Mouse (Mus musculus) G1E-ER4 (cell line): Measurements from ENCODE around the gene Srp68. TPM values are rescaled to one million over a fixed set of nuclear protein-coding genes. Genes with fewer than 3 reads are reported as not detected.

Source experiments
- GATA1 ChIP-seq: IDR thresholded peaks from one replicate; pipeline ENCODE4 v1.8.0; 2012; ENCODE audit warnings: low read length, inconsistent platforms
- polyA plus RNA-seq: library from polyadenylated mRNA; stranded (reverse); fragments of >175 nt; gene quantifications from 2 replicates; pipeline ENCODE4 v1.2.3, GENCODE M21; 2012

The Srp68 gene
- polyA plus RNA-seq, 1 experiment: 70.9 TPM

- no peak for TF ChIP-seq GATA1
Observed at GRCm38 (mm10) chr11:116232427-116232826, 41.6 kb downstream of the Srp68 start.

- TF ChIP-seq GATA1: no peak
Observed at GRCm38 (mm10) chr11:116228699-116229098, 45.3 kb downstream of the Srp68 start.

GRCm38 (mm10) chr11:116226414-116226813 is 47.6 kb downstream of the Srp68 start:
- no peak for TF ChIP-seq GATA1

GRCm38 (mm10) chr11:116222740-116223059 is 51.3 kb downstream of the Srp68 start:
- TF ChIP-seq GATA1: no peak

- TF ChIP-seq GATA1: no peak
Observed at GRCm38 (mm10) chr11:116221931-116222739, 51.9 kb downstream of the Srp68 start.

- no peak for TF ChIP-seq GATA1
Observed at GRCm38 (mm10) chr11:116219885-116220284, 54.1 kb downstream of the Srp68 start.

GRCm38 (mm10) chr11:116218737-116219400 is 55.1 kb downstream of the Srp68 start:
- TF ChIP-seq GATA1: no peak

- no peak for TF ChIP-seq GATA1
Observed at GRCm38 (mm10) chr11:116218263-116218662, 55.8 kb downstream of the Srp68 start.

- no peak for TF ChIP-seq GATA1
Observed at GRCm38 (mm10) chr11:116216549-116216948, 57.5 kb downstream of the Srp68 start.

GRCm38 (mm10) chr11:116215991-116216390 is 58.0 kb downstream of the Srp68 start:
- TF ChIP-seq GATA1: no peak

GRCm38 (mm10) chr11:116215181-116215580 is 58.8 kb downstream of the Srp68 start:
- TF ChIP-seq GATA1: no peak

GRCm38 (mm10) chr11:116213877-116214510 is 60.0 kb downstream of the Srp68 start:
- no peak for TF ChIP-seq GATA1

GRCm38 (mm10) chr11:116212847-116213246 is 61.2 kb downstream of the Srp68 start:
- no peak for TF ChIP-seq GATA1

- TF ChIP-seq GATA1: no peak
Observed at GRCm38 (mm10) chr11:116210696-116211095, 63.3 kb downstream of the Srp68 start.

- TF ChIP-seq GATA1: no peak
Observed at GRCm38 (mm10) chr11:116209257-116209656, 64.8 kb downstream of the Srp68 start.

GRCm38 (mm10) chr11:116208660-116209059 is 65.4 kb downstream of the Srp68 start:
- TF ChIP-seq GATA1: no peak
